25 mouse cellular contexts compared by ENCODE assay signal in genomic region chr12:48963451-48963850, GRCm38 (mm10).
DNase-seq lines count a peak whose midpoint lies in the region; ATAC-seq and TF ChIP-seq lines count a peak whose summit lies in the region.
"Had no signal": no experiment of that assay in that cellular context is flagged by ENCODE, and none has a peak within 500 bp of the region (broad histone marks: within the 10 kb centered on the region; RNA-seq: fewer than 3 reads in every experiment).

No protein-coding gene starts in this region.

- H3K4me1 ChIP-seq in G1E (ENCODE audit: insufficient read depth, low read depth, low read length) (peaks cover 16% of the 10 kb centered on the region), MEL (ENCODE audit: control insufficient read depth in 1 of 2, insufficient read depth in 2 of 2, low read length in 2 of 2) (0 out of 4 replicates have a peak, but pooled peaks cover 0 to 2% of the 10 kb centered on the region in 2 experiments)
- H3K4me1 ChIP-seq in intestine, embryonic 16.5 days (ENCODE audit: control insufficient read depth, insufficient read depth, low read length), result no peaks in the 10 kb centered on the region
- no peaks in the 10 kb centered on the region for H3K4me1 ChIP-seq in forebrain, embryonic 11.5 days (replicated peaks; ENCODE audit: control insufficient read depth, insufficient read depth, low read length)
- peaks cover 6% of the 10 kb centered on the region for H3K4me1 ChIP-seq in forebrain, embryonic 16.5 days (replicated peaks; ENCODE audit: control insufficient read depth, insufficient read depth, low read length)

- H3K9me3 ChIP-seq in G1E (replicated peaks) (no peaks in the 10 kb centered on the region), MEL (replicated peaks; ENCODE audit: insufficient read depth, low read length) (no peaks in the 10 kb centered on the region)
- no peaks in the 10 kb centered on the region for H3K9me3 ChIP-seq in intestine, embryonic 16.5 days (ENCODE audit: control insufficient read depth, low read length)
- no peaks in the 10 kb centered on the region for H3K9me3 ChIP-seq in forebrain, embryonic 11.5 days (ENCODE audit: control insufficient read depth, low read length)
- H3K9me3 ChIP-seq in forebrain, embryonic 16.5 days (ENCODE audit: control insufficient read depth, low read length), result no peaks in the 10 kb centered on the region

- H3K9ac ChIP-seq in MEL (ENCODE audit: control insufficient read depth, low read depth, low read length, poor library complexity, severe bottlenecking), result peak overlapping the region; percentile 48; the same call in 1 of the 2 replicates
- H3K9ac ChIP-seq in intestine, embryonic 16.5 days (ENCODE audit: low read depth, low read length), result no peak overlapping the region
- no peak overlapping the region for H3K9ac ChIP-seq in forebrain, embryonic 11.5 days (ENCODE audit: low read length)
- H3K9ac ChIP-seq in forebrain, embryonic 16.5 days (replicated peaks; ENCODE audit: low read depth, low read length), result no peak overlapping the region

- no peak overlapping the region for H3K4me3 ChIP-seq in G1E (ENCODE audit: low read depth, low read length)
- H3K4me3 ChIP-seq in MEL (ENCODE audit: control insufficient read depth in 1 of 2, insufficient read depth in 1 of 2, low read depth in 2 of 2, low read length in 2 of 2), result peak overlapping the region in 1 of 2 experiments; percentile 61; a peak in 2 of 4 replicates
- no peak overlapping the region for H3K4me3 ChIP-seq in intestine, embryonic 16.5 days (ENCODE audit: low read length)
- no peak overlapping the region for H3K4me3 ChIP-seq in forebrain, embryonic 11.5 days (ENCODE audit: low read depth, low read length)
- no peak overlapping the region for H3K4me3 ChIP-seq in forebrain, embryonic 16.5 days (replicated peaks; ENCODE audit: low read length)

- H3K27me3 ChIP-seq in G1E (ENCODE audit: insufficient read depth, low read length), result no peaks in the 10 kb centered on the region
- no peaks in the 10 kb centered on the region for H3K27me3 ChIP-seq in MEL (ENCODE audit: control insufficient read depth in 1 of 2, insufficient read depth in 2 of 2, low read length in 2 of 2)
- H3K27me3 ChIP-seq in intestine, embryonic 16.5 days (replicated peaks; ENCODE audit: control insufficient read depth, insufficient read depth, low read length), result no peaks in the 10 kb centered on the region
- H3K27me3 ChIP-seq in forebrain, embryonic 11.5 days (ENCODE audit: control insufficient read depth, insufficient read depth, low read length), result no peaks in the 10 kb centered on the region
- no peaks in the 10 kb centered on the region for H3K27me3 ChIP-seq in forebrain, embryonic 16.5 days (replicated peaks; ENCODE audit: control insufficient read depth, insufficient read depth, low read length)
- H3K27me3 ChIP-seq: CH12.LX, Patski had no signal

- peak; percentile 57 for DNase-seq in A20 (ENCODE audit: low read depth, low spot score)
- no peak for DNase-seq in G1E (ENCODE audit: low spot score)
- DNase-seq in MEL (ENCODE audit: low read depth, low spot score), result peak; percentile 56
- peak; percentile 20 for DNase-seq in MEL-GATA-1-ER (ENCODE audit: extremely low read depth, low read depth)
- no peak for DNase-seq in gastrocnemius, postnatal 36 days
- DNase-seq in forebrain, embryonic 11.5 days (ENCODE audit: low spot score), result no peak
- DNase-seq: adrenal gland, adult 2 months; adrenal gland, adult 8-10 months; adrenal gland, postnatal 10 days; adrenal gland, postnatal 14 days; adrenal gland, postnatal 25 days; adrenal gland, postnatal 36 days; B cell, adult 2 months; cerebellum, adult 11 months; cerebellum, adult 11-12 months; cerebellum, adult 18-20 months; cerebellum, adult 2 months; cerebellum, adult 8-10 months; cerebellum, adult 9-10 months had no signal

- H3K36me3 ChIP-seq in G1E (replicated peaks) (no peaks in the 10 kb centered on the region), MEL (ENCODE audit: control insufficient read depth in 1 of 2, insufficient read depth in 2 of 2, low read length in 2 of 2) (peaks cover 0 to 4% of the 10 kb centered on the region in 2 experiments; a peak in 2 of 4 replicates)
- H3K36me3 ChIP-seq in intestine, embryonic 16.5 days (ENCODE audit: control insufficient read depth, insufficient read depth, low read length), result no peaks in the 10 kb centered on the region
- H3K36me3 ChIP-seq in forebrain, embryonic 11.5 days (ENCODE audit: control insufficient read depth, insufficient read depth, low read length), result no peaks in the 10 kb centered on the region
- no peaks in the 10 kb centered on the region for H3K36me3 ChIP-seq in forebrain, embryonic 16.5 days (ENCODE audit: control insufficient read depth, insufficient read depth)

- TF ChIP-seq CTCF in G1E (IDR thresholded peaks at IDR 0.05; ENCODE audit: low read depth, low read length) (no peak), MEL (IDR thresholded peaks at IDR 0.05 in 2 of 3, conservative IDR thresholded peaks at IDR 0.05 in 1 of 3; ENCODE audit: control insufficient read depth in 1 of 3, insufficient read depth in 1 of 3, low read depth in 2 of 3, low read length in 3 of 3, poor library complexity in 1 of 3, severe bottlenecking in 1 of 3) (no peak)

- TF ChIP-seq RAD21 in MEL (IDR thresholded peaks at IDR 0.05; ENCODE audit: low read depth, low read length), result no peak

- WGBS in intestine, embryonic 16.5 days, result 89% methylated on average over 3 of the region's 3 CpGs
- WGBS in forebrain, embryonic 11.5 days, result 90% methylated on average over 3 of the region's 3 CpGs
- 93% methylated on average over 3 of the region's 3 CpGs for WGBS in forebrain, embryonic 16.5 days

- no peak for TF ChIP-seq POLR2A in MEL (IDR thresholded peaks at IDR 0.05; ENCODE audit: control insufficient read depth in 1 of 2, insufficient read depth in 1 of 2, low read depth in 1 of 2, low read length in 2 of 2, poor library complexity in 1 of 2)

- H3K79me2 ChIP-seq in MEL (ENCODE audit: control insufficient read depth, insufficient read depth, low read length, poor library complexity), result no peaks in the 10 kb centered on the region

- peak; percentile 68 for ATAC-seq in G1E (ENCODE audit: extremely low read depth, insufficient number of reproducible peaks, low FRiP score, poor library complexity, severe bottlenecking)
- no peak for ATAC-seq in intestine, embryonic 16.5 days
- no peak for ATAC-seq in forebrain, embryonic 11.5 days (replicated peaks; ENCODE audit: low FRiP score)
- ATAC-seq in forebrain, embryonic 16.5 days, result no peak
- ATAC-seq: activated CD4-positive, CD25-positive, alpha-beta regulatory T cell, adult 4 months; CD4-positive, CD25-positive, alpha-beta regulatory T cell, adult 4 months; Patski had no signal

- intact Hi-C loops in gastrocnemius, postnatal 36 days (cut with DNase I), result no loop called here

- TF ChIP-seq EP300 in MEL (IDR thresholded peaks at IDR 0.05; ENCODE audit: low read depth in 1 of 2, low read length in 2 of 2), result peak; percentile 25 to 71; a peak in 3 of 4 replicates

- no peak overlapping the region for H3K4me2 ChIP-seq in intestine, embryonic 16.5 days (ENCODE audit: low read depth, low read length)
- H3K4me2 ChIP-seq in forebrain, embryonic 11.5 days (ENCODE audit: low read depth, low read length, severe bottlenecking), result no peak overlapping the region
- no peak overlapping the region for H3K4me2 ChIP-seq in forebrain, embryonic 16.5 days (ENCODE audit: low read length)

- peak overlapping the region; percentile 52; the same call in 1 of the 2 replicates for H3K27ac ChIP-seq in MEL (ENCODE audit: control insufficient read depth, low read depth, low read length)
- no peak overlapping the region for H3K27ac ChIP-seq in intestine, embryonic 16.5 days (ENCODE audit: low read length)
- no peak overlapping the region for H3K27ac ChIP-seq in forebrain, embryonic 11.5 days (ENCODE audit: low read depth, low read length)
- no peak overlapping the region for H3K27ac ChIP-seq in forebrain, embryonic 16.5 days (ENCODE audit: low read length)

TF ChIP-seq in MEL, 35 proteins besides CTCF, POLR2A, EP300 and RAD21 (continues in another document):
- no peak for TF ChIP-seq ZMIZ1 (IDR thresholded peaks at IDR 0.05; ENCODE audit: low read depth, low read length)
- TF ChIP-seq ZKSCAN1 (IDR thresholded peaks at IDR 0.05; ENCODE audit: low read depth, low read length), result no peak
- TF ChIP-seq ELF1 (IDR thresholded peaks at IDR 0.05; ENCODE audit: low read depth, low read length), result no peak
- TF ChIP-seq CHD1 (IDR thresholded peaks at IDR 0.05; ENCODE audit: low read depth, low read length), result no peak
- TF ChIP-seq BHLHE40 (IDR thresholded peaks at IDR 0.05; ENCODE audit: borderline replicate concordance, low read depth, low read length), result no peak
- TF ChIP-seq TBP (IDR thresholded peaks at IDR 0.05; ENCODE audit: low read depth, low read length), result no peak
- no peak for TF ChIP-seq POLR2AphosphoS2 (IDR thresholded peaks at IDR 0.05; ENCODE audit: low read length)
- TF ChIP-seq MAX (IDR thresholded peaks at IDR 0.05; ENCODE audit: low read length), result no peak
- TF ChIP-seq ZC3H11A (IDR thresholded peaks at IDR 0.05; ENCODE audit: low read depth, low read length), result no peak
- no peak for TF ChIP-seq USF1 (IDR thresholded peaks at IDR 0.05; ENCODE audit: low read depth, low read length)
- no peak for TF ChIP-seq GABPA (IDR thresholded peaks at IDR 0.05; ENCODE audit: low read depth, low read length)
- TF ChIP-seq CHD2 (IDR thresholded peaks at IDR 0.05; ENCODE audit: low read length), result no peak
- TF ChIP-seq RCOR1 (IDR thresholded peaks at IDR 0.05; ENCODE audit: low read depth, low read length), result peak; percentile 36; the same call in 1 of the 2 replicates
- TF ChIP-seq MYC (IDR thresholded peaks at IDR 0.05; ENCODE audit: low read depth, low read length), result no peak
- no peak for TF ChIP-seq UBTF (IDR thresholded peaks at IDR 0.05; ENCODE audit: borderline replicate concordance, insufficient read depth, low read depth, low read length)
- no peak for TF ChIP-seq HCFC1 (IDR thresholded peaks at IDR 0.05; ENCODE audit: low read depth, low read length)
- TF ChIP-seq POLR2AphosphoS5 (IDR thresholded peaks at IDR 0.05; ENCODE audit: borderline replicate concordance, low read depth, low read length), result no peak
- TF ChIP-seq KAT2A (conservative IDR thresholded peaks at IDR 0.05; ENCODE audit: low read depth, low read length), result no peak
- no peak for TF ChIP-seq MAFK (IDR thresholded peaks at IDR 0.05; ENCODE audit: borderline replicate concordance, low read depth, low read length)
- TF ChIP-seq MXI1 (IDR thresholded peaks at IDR 0.05; ENCODE audit: low read depth, low read length), result no peak
- TF ChIP-seq MEF2A (IDR thresholded peaks at IDR 0.05; ENCODE audit: extremely low read depth, insufficient replicate concordance, low read depth, low read length, poor library complexity, severe bottlenecking), result no peak
- no peak for TF ChIP-seq NRF1 (IDR thresholded peaks at IDR 0.05; ENCODE audit: insufficient read depth, low read depth, low read length, poor library complexity, severe bottlenecking)
- TF ChIP-seq ZNF384 (IDR thresholded peaks at IDR 0.05; ENCODE audit: low read depth, low read length), result peak; percentile 85
- 0 out of 2 replicates have a peak, but pooled peaks have one; percentile 38 for TF ChIP-seq ETS1 (IDR thresholded peaks at IDR 0.05; ENCODE audit: low read depth, low read length)

Comparison
In these comparisons a context has a peak if more than half of its experiments do, and no peak if none do; other contexts are left out.
1. DNase-seq: peak in A20 (single experiment), MEL (single experiment) and MEL-GATA-1-ER (single experiment); none in G1E (single experiment), gastrocnemius, postnatal 36 days (0 of 2) and forebrain, embryonic 11.5 days (single experiment).